Mouse (Mus musculus): ENCODE data around the gene Nrn1. TPM values are rescaled to one million over a fixed set of nuclear protein-coding genes. Genes with fewer than 3 reads are reported as not detected.

Gene Nrn1
- total RNA-seq, 2 experiments from 2014 or later = 275 to 283 TPM

DNA sequence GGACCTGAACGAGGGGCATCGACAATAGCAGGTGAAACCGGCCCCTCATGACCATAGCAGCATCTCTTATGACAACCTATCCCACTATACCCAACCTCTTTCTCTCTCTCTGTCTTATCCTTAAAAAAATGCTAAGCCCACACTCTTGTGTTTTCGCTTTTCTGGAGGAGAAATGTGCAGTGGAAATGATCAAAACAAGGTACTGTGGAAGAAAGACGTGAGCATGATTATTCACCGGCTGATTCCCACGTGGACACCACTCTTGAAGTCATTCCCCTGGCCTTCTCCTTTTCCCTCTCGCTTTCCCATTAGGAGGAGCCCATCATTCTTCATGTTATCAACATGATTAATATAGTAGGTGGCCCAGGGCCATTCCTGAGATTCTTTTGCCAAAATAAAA is 9.1 kb downstream of the Nrn1 start:
- DNase-seq (ENCODE audit: low spot score in 2 of 2) = no peak

DNA sequence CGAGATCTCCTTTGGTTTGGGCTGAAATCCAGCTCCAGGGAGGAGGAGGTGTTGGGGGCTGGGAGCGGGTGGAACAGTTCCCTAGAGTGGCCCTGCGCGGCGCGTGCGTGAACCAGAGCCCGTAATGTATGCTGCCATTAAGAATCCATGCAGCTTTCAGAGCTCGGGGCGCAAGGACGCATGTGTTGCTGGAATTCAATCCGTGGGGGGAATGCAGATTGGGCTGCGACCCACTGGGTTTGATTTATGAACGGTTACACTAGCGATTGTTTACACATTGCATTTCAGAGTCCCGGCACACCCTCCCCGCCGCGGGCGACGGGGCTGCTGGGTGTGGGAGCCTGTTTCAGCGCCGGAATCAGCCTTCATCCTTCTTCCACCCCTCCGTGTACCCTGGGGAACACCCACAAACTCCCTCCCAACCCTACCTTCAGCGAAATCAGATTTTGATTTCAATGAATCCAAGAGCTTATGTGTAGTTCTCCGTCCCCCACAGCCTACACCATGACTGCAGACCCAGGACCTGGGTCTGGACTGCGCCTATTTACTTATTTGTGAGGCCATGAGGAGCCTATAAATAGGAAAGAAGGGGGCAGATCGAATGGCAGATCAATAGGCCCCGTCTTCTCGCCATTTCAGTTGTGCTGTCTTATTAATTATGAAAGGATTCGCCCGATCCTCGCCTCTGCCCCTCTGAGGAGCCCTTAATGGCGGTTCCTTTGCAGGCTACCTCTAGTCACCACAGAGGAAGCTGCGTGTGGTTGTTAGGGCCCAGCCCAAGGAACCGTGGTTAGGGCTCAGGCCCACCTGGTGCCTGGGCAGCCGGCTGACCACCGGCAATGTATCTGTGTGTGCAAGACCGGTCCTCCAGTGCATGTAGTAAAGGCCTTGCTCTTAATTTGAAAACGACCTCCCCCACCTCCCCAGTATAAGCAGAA is 10.1 kb downstream of the Nrn1 start:
- DNase-seq (ENCODE audit: low spot score in 2 of 2) = peak in 1 of 2 experiments; percentile 83

DNA sequence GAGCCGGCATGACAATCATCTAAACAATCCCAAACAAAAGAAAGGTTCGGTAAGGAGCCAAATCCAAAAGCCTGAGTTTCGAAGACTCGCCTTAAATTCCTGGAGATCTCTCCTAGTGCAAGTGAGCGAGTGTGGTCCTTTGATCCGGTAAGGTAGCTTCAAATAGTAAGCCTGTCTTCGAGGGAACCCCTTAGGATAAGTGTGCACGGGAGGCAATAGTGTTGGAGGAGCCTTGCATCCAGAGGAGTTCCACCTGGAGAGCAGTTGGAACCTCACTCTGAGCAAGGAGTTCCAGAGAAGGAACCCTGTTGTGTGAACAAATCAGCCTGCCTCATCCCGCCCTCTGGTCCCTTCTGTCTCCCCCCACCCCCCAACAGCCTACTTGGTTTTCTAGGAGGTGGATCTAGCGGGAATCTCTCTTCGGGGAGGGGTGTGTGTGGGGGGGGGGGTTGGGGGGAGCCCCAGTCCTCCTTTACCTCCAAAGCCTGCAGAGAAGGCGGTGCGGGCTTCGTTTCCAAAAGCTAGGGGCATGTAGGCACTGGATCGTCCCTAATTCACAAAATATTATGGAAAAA is 11.1 kb downstream of the Nrn1 start:
- peak in 1 of 2 experiments; percentile 29 for DNase-seq (ENCODE audit: low spot score in 2 of 2)

DNA sequence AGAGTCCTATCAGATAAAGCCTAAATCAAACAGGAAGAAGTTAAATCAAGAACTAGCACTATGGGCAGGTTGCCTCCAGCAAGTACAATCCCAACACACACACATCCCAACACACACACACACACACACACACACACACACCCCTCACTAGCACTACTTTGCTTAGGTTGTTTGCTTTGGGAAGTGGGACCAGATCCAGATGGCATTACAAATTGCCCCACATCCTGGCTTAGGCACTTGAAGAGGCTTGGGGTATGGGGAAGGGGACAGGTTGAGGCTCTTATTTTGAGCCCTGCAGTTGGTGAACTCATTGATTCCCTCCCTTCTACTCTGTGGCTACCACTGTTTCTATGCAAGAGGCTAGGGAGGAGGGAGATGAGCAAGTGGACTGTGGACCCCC is 12.6 kb downstream of the Nrn1 start:
- DNase-seq (ENCODE audit: low spot score in 2 of 2) = no peak

DNA sequence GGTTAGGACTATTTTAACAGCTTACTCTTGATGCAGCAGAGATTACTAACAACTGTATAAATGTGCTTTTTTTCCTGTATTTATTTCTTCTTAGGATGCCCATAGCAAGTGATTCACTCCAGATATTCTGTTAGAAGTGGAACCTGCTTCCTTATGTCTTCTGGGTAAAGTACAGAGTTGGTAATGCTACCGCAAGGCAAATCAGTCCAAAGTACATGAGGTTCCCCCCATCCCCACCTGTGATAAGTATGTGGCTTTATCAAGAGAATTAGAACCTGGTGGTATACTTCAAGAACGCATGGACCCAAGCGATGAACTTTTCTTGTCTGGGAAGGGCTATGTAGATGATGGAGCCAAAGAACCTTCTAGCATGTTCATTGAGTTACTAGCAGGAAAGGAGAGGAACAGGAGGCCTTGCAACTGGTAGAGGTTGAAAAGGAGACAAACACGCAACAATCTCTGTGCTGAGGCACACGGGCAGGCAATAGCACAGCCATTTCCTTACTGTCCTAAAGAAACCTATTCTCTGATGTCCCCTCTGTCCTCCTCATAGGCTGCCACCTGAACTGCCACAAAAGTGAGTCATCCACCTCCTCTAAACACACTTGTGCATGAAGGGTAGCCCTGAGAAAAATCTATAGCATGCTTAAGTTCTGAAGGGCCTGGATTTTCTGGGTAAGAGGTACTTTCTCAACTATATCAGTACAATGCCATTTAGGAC is 14.5 kb downstream of the Nrn1 start:
- DNase-seq (ENCODE audit: low spot score in 2 of 2) = no peak

DNA sequence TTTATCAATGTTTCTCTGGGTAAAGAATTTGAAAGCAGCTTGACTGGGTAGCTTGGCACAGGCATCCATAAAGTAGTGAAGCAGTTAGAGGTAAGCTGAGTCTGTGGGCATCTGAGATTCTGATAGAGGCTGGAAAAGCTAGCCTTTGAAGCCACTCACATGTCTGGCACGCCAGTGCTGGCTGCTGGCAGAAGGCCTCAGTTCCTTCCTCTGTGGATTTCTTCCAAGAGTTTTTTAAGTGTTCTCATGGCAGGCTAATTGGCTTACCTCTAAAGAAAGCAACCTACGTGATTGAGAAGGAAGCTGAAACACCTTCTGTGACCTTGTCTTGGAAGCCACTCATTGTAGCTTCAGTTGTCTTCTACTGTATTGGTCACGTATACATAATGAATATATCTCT is 17.6 kb downstream of the Nrn1 start:
- DNase-seq (ENCODE audit: low spot score in 2 of 2) = no peak

DNA sequence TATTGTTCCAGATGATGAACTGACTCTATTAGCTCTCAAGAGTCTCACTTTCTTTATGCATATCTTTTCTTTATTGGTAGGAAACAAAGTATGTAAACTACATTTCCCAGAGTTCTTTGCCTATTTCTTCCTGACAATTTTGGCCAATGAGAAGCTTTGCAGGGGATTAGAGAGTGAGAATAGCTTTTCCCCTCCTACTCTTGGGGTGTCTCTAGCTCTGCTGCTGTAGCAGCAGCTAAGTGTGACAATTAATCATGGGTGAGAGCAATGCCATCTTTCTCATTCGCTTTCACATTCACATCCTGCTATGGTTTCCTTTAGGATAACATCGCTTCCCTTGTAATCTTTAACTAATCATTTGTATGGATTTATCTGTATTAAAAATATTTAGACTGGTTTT is 18.2 kb downstream of the Nrn1 start:
- DNase-seq (ENCODE audit: low spot score in 2 of 2) = peak in 1 of 2 experiments; percentile 47

DNA sequence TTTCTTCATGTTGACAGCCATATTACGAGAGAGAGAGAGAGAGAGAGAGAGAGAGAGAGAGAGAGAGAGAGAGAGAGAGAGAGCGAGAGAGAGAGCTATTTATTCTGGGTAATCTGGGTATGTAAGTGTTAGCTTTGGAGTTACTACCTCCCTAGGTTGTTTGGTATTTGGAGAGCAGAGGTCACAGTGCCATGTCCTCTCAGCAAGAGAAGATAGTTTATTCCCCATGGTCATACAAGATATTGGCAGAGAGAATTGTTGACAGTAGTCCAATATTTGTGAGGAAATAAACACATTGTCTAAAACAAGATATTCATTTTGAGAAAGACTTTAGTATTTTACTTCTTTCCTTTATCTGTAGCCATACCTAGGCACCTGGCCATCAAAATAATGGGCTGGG is 20.8 kb downstream of the Nrn1 start:
- DNase-seq (ENCODE audit: low spot score in 2 of 2) = no peak

DNA sequence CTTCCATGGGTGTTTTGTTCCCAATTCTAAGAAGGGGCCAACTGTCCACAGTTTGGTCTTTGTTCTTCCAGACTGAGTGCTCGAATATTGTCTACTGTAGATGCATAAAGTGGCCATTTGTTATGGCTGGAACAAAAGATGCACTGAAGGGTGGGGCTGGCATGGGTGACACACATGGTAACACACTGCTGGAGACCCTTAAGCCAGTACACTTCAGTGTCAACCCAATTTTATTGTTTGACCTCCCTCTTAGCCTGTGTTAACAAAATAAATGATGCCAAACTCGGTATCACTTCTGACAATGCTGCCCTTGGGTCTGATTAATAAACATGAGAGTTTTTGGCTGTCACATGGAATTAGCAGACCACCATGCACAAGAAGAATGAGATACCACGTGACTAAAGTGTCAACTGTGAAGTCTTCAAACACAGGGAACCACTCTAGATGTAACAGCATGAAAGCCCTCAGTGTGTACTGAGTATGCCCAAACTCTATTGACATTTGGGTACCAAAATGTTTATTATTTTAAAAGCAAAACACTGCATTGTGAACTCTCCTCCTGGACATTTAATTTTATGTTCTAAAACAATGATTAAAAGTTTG is 27.7 kb downstream of the Nrn1 start:
- no peak for DNase-seq (ENCODE audit: low spot score in 2 of 2)

DNA sequence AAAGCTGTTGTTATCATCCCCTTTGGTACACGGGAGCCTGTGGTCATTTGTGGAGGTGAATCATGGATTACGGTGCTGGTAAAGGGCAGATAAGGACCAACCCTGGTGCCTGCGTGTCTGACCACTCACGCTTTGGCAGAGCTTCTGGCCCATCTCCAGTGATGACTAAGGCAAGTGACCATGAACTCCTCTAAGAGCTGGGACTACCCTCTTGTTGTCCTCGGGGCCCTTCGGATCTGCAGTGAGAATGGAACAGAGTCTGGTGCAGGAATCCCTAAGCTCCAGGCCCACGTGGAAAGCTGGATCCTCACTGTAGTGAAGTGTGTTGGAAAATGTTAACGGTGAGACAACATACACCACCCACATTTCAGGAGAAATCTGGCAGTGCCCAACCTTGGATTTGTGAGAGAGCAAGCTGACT is 38.6 kb downstream of the Nrn1 start:
- DNase-seq (ENCODE audit: low spot score in 2 of 2) = peak in 1 of 2 experiments; percentile 29

DNA sequence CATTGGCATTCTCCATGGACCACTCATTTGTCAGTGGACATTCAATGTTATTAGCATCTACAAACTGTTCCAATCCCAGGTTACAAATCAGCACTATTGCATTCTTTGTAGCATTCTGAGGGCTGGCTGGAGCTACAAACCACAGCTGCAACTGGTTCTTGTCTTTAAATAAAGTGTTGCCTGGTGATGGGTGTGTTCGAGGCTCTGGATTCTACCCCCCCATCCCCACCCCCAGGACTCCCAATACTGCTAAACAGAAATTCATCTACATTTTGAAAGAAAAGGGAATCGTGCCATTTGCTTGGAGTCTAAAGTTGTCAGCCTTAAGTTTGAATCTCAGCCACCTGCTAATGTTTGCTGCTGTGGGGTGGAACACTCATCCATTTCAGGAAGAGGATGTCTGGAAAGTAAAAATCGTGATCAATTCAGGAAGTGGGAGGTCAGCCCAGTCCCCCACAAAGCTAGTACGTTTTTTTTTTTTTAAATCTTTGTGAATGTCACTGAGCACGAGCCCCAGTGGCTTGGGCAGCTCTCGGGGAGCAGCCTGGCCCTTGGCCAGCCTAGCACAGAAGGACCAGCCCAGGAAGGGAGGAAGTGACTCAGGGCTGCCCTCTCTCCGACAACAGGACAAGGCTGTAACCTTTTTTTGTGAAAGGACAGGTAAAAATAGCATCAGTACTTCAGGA is 39.3 kb downstream of the Nrn1 start:
- DNase-seq (ENCODE audit: low spot score in 2 of 2) = peak in 1 of 2 experiments; percentile 45

DNA sequence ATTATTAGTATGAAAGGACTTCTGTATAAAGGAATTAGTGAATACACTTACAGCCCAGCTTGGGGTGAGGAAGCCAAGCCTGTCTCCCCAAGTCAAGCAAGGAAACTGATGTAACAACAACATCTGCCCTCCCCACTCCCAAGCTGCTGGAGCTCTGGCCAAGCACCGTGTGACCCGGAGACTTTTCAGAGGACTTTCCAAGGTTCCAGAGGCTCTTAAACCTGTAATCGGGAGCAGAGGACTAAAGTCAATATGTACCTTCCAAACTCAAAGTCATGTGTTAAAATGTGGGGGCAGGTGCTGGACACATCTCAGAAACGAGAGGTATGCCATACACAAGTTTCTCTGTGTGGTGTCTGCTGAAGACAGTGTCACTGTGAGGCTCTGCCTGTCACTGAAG is 51.4 kb downstream of the Nrn1 start:
- no peak for DNase-seq (ENCODE audit: low spot score in 2 of 2)

DNA sequence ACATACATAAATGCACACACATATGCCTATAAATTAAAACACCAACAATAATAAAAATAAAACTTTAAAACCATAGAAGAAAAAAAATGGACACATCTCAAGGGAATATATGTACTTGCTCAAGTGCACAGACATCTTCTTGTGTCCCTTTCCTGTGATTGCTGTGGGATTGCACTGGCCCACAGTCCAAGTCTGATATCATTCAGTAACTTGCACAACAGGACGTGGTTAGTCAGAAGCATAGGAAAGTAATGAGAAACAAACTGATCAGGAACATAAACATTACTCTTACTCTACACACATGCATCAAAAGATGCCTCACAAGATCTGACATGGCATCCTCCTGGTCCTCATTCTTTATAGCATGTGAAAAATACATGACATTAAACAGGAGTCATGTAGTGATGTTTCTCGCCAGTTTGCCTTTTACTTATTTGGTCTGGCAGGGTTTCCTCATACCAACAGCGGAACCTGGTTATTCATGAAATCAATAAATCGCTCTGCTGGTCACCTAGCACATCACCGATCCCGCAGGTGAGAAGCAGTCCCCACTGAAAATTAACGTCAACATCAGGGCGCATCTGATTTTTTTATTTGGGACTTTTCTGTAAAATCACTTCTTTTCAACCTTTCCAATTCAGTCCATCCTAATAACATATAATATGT is 54.1 kb downstream of the Nrn1 start:
- DNase-seq (ENCODE audit: low spot score in 2 of 2) = no peak

DNA sequence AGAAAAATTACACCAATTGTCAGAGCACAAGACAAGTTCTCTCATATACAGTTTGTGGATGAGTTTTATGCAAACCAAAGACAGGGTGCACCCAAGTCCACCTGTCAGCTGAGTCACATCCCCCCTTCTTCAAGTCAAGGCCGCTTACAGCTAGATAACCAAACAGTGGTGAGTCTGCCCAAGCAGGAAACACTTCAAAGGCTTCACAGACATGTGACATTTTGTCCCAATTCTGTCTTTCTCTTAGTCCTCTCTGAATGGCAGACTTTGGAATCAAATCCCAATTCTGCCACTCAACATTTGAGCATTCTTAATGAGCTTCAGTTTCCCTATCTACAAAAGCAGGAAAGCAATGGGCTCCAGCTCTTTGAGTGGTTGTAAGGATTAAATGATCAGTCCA is 55.6 kb downstream of the Nrn1 start:
- DNase-seq (ENCODE audit: low spot score in 2 of 2) = no peak

Measured in layer of hippocampus, adult 18-20 months (tissue).